Comparison of ENCODE assay signal across 19 mouse cellular contexts in the genomic region with DNA sequence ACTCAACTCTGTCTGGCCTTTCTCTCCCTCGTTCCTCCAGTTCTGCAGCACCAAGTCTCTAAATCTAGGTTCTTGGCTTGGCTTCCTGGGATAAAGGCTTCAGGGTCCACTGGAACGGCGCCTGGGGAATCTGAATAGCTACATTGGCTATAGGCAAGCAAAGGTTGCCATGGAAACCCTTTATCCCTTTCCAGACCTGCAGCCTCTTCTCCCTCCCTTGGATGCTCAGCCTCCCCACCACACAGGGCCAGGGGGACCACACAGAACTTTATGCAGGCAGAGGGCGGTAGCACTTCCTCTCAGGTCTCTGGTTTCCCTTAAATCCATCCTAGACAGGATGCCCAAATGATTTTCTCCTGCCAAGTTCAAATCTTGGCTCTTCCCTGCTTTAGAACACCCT. TPM values are rescaled to one million over a fixed set of nuclear protein-coding genes. Genes with fewer than 3 reads are reported as not detected.
DNase-seq lines count a peak whose midpoint lies in the region; ATAC-seq lines count a peak whose summit lies in the region.
"Had no signal": no experiment of that assay in that cellular context is flagged by ENCODE, and none has a peak within 500 bp of the region (broad histone marks: within the 10 kb centered on the region; RNA-seq: fewer than 3 reads in every experiment).

No protein-coding gene starts in this region.

- H3K4me3 ChIP-seq in hindbrain, embryonic 11.5 days (ENCODE audit: low read depth, low read length): no peak overlapping the region
- H3K4me3 ChIP-seq in midbrain, embryonic 12.5 days: no peak overlapping the region
- no peak overlapping the region for H3K4me3 ChIP-seq in kidney, embryonic 14.5 days (ENCODE audit: low read length)
- H3K4me3 ChIP-seq: liver, embryonic 13.5 days; myocyte had no signal

- H3K4me1 ChIP-seq in hindbrain, embryonic 11.5 days (replicated peaks; ENCODE audit: control insufficient read depth, insufficient read depth, low read length): no peaks in the 10 kb centered on the region; the same call in 1 of the 2 replicates
- H3K4me1 ChIP-seq in midbrain, embryonic 12.5 days: peaks cover 29% of the 10 kb centered on the region
- H3K4me1 ChIP-seq in kidney, embryonic 14.5 days (ENCODE audit: control insufficient read depth, insufficient read depth, low read length): no peaks in the 10 kb centered on the region
- H3K4me1 ChIP-seq: liver, embryonic 13.5 days had no signal

- H3K36me3 ChIP-seq in hindbrain, embryonic 11.5 days (ENCODE audit: control insufficient read depth, insufficient read depth, low read length): no peaks in the 10 kb centered on the region
- H3K36me3 ChIP-seq in midbrain, embryonic 12.5 days: no peaks in the 10 kb centered on the region
- no peaks in the 10 kb centered on the region for H3K36me3 ChIP-seq in kidney, embryonic 14.5 days (ENCODE audit: control insufficient read depth, insufficient read depth, low read length)
- H3K36me3 ChIP-seq: liver, embryonic 13.5 days had no signal

- no peak overlapping the region for H3K4me2 ChIP-seq in hindbrain, embryonic 11.5 days (replicated peaks; ENCODE audit: low read depth, low read length)
- H3K4me2 ChIP-seq in midbrain, embryonic 12.5 days (replicated peaks): 0 out of 2 replicates have a peak overlapping the region, but pooled peaks have one; percentile 15
- H3K4me2 ChIP-seq in kidney, embryonic 14.5 days (replicated peaks; ENCODE audit: low read depth, low read length): no peak overlapping the region
- H3K4me2 ChIP-seq: liver, embryonic 13.5 days had no signal

- H3K9ac ChIP-seq in hindbrain, embryonic 11.5 days (ENCODE audit: low read depth, low read length): no peak overlapping the region
- H3K9ac ChIP-seq in midbrain, embryonic 12.5 days (replicated peaks): no peak overlapping the region
- no peak overlapping the region for H3K9ac ChIP-seq in kidney, embryonic 14.5 days (ENCODE audit: low read depth, low read length)
- H3K9ac ChIP-seq: liver, embryonic 13.5 days had no signal

- no peak overlapping the region for H3K27ac ChIP-seq in hindbrain, embryonic 11.5 days (ENCODE audit: low read depth, low read length)
- peak overlapping the region; percentile 65 for H3K27ac ChIP-seq in midbrain, embryonic 12.5 days (replicated peaks)
- H3K27ac ChIP-seq in kidney, embryonic 14.5 days (ENCODE audit: low read depth, low read length): no peak overlapping the region
- H3K27ac ChIP-seq: liver, embryonic 13.5 days had no signal

- H3K9me3 ChIP-seq in hindbrain, embryonic 11.5 days (ENCODE audit: control insufficient read depth, low read length): no peaks in the 10 kb centered on the region
- H3K9me3 ChIP-seq in midbrain, embryonic 12.5 days: peaks cover 4% of the 10 kb centered on the region; the same call in 1 of the 2 replicates
- peaks cover 10% of the 10 kb centered on the region for H3K9me3 ChIP-seq in kidney, embryonic 14.5 days (ENCODE audit: control insufficient read depth, low read length)

- WGBS in hindbrain, embryonic 11.5 days: 38% methylated on average over 4 of the region's 4 CpGs
- 11% methylated on average over 4 of the region's 4 CpGs for WGBS in midbrain, embryonic 12.5 days
- 83% methylated on average over 4 of the region's 4 CpGs for WGBS in kidney, embryonic 14.5 days

- H3K27me3 ChIP-seq in hindbrain, embryonic 11.5 days (ENCODE audit: control insufficient read depth, insufficient read depth, low read length): no peaks in the 10 kb centered on the region
- 0 out of 2 replicates have a peak, but pooled peaks cover 4% of the 10 kb centered on the region for H3K27me3 ChIP-seq in midbrain, embryonic 12.5 days
- no peaks in the 10 kb centered on the region for H3K27me3 ChIP-seq in kidney, embryonic 14.5 days (ENCODE audit: control insufficient read depth, insufficient read depth, low read length)
- H3K27me3 ChIP-seq: liver, embryonic 13.5 days had no signal

- DNase-seq in embryo, embryonic 10 days (ENCODE audit: low spot score): peak; percentile 57
- DNase-seq in embryo, embryonic 9.5 days (ENCODE audit: extremely low spot score): no peak
- DNase-seq in embryo, embryonic 11 days: peak; percentile 47
- DNase-seq in hindbrain, embryonic 11.5 days (ENCODE audit: low spot score): peak; percentile 37
- no peak for DNase-seq in heart, postnatal 4 days
- DNase-seq in T-cell, adult 2 months (ENCODE audit: low spot score): no peak
- DNase-seq: gastrocnemius, postnatal 10 days; kidney, postnatal 36 days; liver, embryonic 13.5 days; lung, postnatal 36 days had no signal

- no peak for ATAC-seq in hindbrain, embryonic 11.5 days (ENCODE audit: low FRiP score)
- 0 out of 2 replicates have a peak, but pooled peaks have one; percentile 69 for ATAC-seq in midbrain, embryonic 12.5 days (ENCODE audit: low FRiP score, low read depth)
- ATAC-seq in kidney, embryonic 14.5 days (ENCODE audit: low FRiP score, low TSS enrichment): no peak
- ATAC-seq: intestine, embryonic 16.5 days; Patski had no signal

RNA-seq across cellular contexts. Expression of a gene that starts 56.4 kb away (rescaled TPM):
- 0.14 and 0.28 TPM in 2 replicates for polyA plus RNA-seq in hindbrain, embryonic 11.5 days (2014; fragmentation: Nextera tagmentation; extraction: Ambion mirVana)
- polyA plus RNA-seq in midbrain, embryonic 12.5 days (2016; fragmentation: Nextera tagmentation; extraction: Ambion mirVana): 0.42 and 0.58 TPM in 2 replicates
- not detected for total RNA-seq in heart, postnatal 4 days (2021)
- not detected in 2 replicates for polyA plus RNA-seq in kidney, embryonic 14.5 days (2014; fragmentation: Nextera tagmentation; extraction: Ambion mirVana)
- total RNA-seq: adrenal gland, adult 18-20 months; common myeloid progenitor, adult 5-6 weeks; gastrocnemius, postnatal 10 days had no signal
- polyA plus RNA-seq: heart, embryonic 16.5 days; intestine, embryonic 16.5 days; liver, embryonic 13.5 days; myocyte; Patski; spleen, adult 2 months had no signal

Comparison
In these comparisons a context has a peak if more than half of its experiments do, and no peak if none do; other contexts are left out.
1. DNase-seq: peak in embryo, embryonic 10 days (single experiment), embryo, embryonic 11 days (single experiment) and hindbrain, embryonic 11.5 days (single experiment); none in embryo, embryonic 9.5 days (single experiment), heart, postnatal 4 days (single experiment) and T-cell, adult 2 months (single experiment).